Mouse (Mus musculus) intestine, embryonic 14.5 days (tissue): Measurements from ENCODE around the gene Lrrc39. TPM values are rescaled to one million over a fixed set of nuclear protein-coding genes. Genes with fewer than 3 reads are reported as not detected.
A peak's percentile ranks its signal among the peaks of the same experiment; 100 is the strongest.

Experiments
- ATAC-seq: fragments of 200-750 bp; cut with Nextera tagmentation; replicated peaks from 2 replicates; pipeline ENCODE4 v1.8.0; 2017; ENCODE audit warnings: low read depth, moderate number of reproducible peaks, moderate TSS enrichment, moderate library complexity; ENCODE audit not compliant: low FRiP score, low TSS enrichment
- DNase-seq: peaks from one replicate; pipeline ENCODE4 v3.0.0-alpha.2; 2018; ENCODE audit warnings: low spot score
- H3K27ac ChIP-seq: fragments of 300-500 bp; sonication (generic); 2 replicates; pipeline ENCODE4 v1.5.1; 2014; ENCODE audit warnings: low read depth, mild to moderate bottlenecking, control low read depth
- H3K27me3 ChIP-seq: fragments of 300-500 bp; sonication (generic); replicated peaks from 2 replicates; pipeline ENCODE4 v1.6.1; 2014; ENCODE audit warnings: low read length, control low read depth; ENCODE audit not compliant: control insufficient read depth, insufficient read depth
- H3K36me3 ChIP-seq: fragments of 300-500 bp; sonication (generic); 2 replicates; pipeline ENCODE4 v1.6.1; 2014; ENCODE audit warnings: low read length, control low read depth; ENCODE audit not compliant: control insufficient read depth, insufficient read depth
- H3K4me1 ChIP-seq: fragments of 300-500 bp; sonication (generic); replicated peaks from 2 replicates; pipeline ENCODE4 v1.6.1; 2014; ENCODE audit warnings: low read length, control low read depth, mixed read lengths; ENCODE audit not compliant: control insufficient read depth, insufficient read depth
- H3K4me2 ChIP-seq: fragments of 300-500 bp; sonication (generic); 2 replicates; pipeline ENCODE4 v1.6.1; 2014; ENCODE audit warnings: low read length
- H3K4me3 ChIP-seq: fragments of 300-500 bp; sonication (generic); 2 replicates; pipeline ENCODE4 v1.5.1; 2014; ENCODE audit warnings: low read depth, low read length, control low read depth, mixed read lengths
- H3K9ac ChIP-seq: fragments of 300-500 bp; sonication (generic); 2 replicates; pipeline ENCODE4 v1.6.1; 2014; ENCODE audit warnings: mild to moderate bottlenecking, low read length
- H3K9me3 ChIP-seq: fragments of 300-500 bp; sonication (generic); 2 replicates; pipeline ENCODE4 v1.6.1; 2016; ENCODE audit warnings: low read length, control low read depth; ENCODE audit not compliant: control insufficient read depth
- WGBS: fragments of 180-500 bp; shearing (Covaris S2); extraction: QIAGEN DNeasy Blood & Tissue Kit; methylation state at CpG from one replicate; pipeline ENCODE4 v1.1.7; 2014; 5-methylcytosine and 5-hydroxymethylcytosine counted together
- polyA plus RNA-seq: library from polyadenylated mRNA; unstranded; fragments of >200 nt; fragmentation: Nextera tagmentation; extraction: Ambion mirVana; gene quantifications from 2 replicates; pipeline ENCODE4 v1.2.1, GENCODE M21; 2014

Lrrc39 gene
- polyA plus RNA-seq, 1 experiment from 2014 or later, result 1.5 TPM

DNA sequence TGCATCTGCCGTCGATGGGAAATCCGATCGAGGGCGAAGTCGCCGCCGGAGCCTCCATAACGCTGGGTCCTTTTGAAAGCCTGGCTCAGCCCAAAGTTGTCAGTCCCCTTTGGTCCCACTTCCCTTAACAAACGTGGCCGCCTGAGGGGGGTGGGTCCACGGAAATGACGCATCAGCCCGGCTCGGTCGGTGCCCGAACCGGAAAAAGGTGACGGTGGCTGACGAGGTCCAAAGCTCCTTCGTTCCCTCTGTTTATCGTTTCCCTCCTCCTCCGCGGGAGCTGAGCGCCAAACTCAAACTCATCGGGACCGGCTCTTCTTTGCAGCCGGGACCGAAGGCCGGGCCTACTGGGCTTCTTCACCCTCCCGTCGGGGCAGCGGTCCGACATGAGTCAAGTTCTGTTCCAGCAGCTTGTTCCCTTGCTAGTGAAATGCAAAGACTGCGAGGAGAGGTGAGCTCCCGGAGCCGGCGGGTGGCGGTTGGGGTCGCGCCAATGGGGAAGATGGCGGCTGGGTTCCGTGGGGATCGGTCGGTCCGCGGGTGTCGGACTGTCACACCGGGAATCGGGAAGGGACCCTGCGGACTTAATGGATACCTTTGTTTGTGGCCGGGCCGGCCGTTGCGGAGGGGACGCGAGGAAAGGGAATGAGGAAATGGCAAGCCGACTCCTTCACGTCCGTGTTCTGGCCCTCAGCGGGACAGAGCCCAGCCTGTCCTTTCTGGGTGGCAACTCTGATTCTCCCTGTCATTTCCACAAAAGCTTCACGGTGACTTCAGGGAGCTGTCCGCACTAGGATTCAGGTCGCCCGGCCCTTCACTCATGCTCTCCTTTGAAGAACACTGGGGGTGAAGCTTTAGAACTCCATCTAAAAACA, 32.2 kb downstream of the Lrrc39 start, which contains the start of gene Sass6:
Gene Sass6 (plus strand): TSS at position 255 of the 875 bp plus-strand sequence.
- Histone ChIP-seq H3K4me3 (peak within 1 kb of the TSS; percentile 77), H3K9ac (peak within 1 kb of the TSS; percentile 67), H3K4me2 (peak within 1 kb of the TSS; percentile 60), H3K9me3 (no peaks in the 10 kb centered on the region), H3K27ac (peak within 1 kb of the TSS; percentile 69), H3K36me3 (peaks cover 19% of the 10 kb centered on the region), H3K4me1 (peaks cover 9% of the 10 kb centered on the region; the same call in 1 of the 2 replicates), H3K27me3 (no peaks in the 10 kb centered on the region)
- peak; percentile 99 for DNase-seq
- peak; percentile 97 for ATAC-seq
- under 1% methylated on average over 65 of the region's 65 CpGs for WGBS

DNA sequence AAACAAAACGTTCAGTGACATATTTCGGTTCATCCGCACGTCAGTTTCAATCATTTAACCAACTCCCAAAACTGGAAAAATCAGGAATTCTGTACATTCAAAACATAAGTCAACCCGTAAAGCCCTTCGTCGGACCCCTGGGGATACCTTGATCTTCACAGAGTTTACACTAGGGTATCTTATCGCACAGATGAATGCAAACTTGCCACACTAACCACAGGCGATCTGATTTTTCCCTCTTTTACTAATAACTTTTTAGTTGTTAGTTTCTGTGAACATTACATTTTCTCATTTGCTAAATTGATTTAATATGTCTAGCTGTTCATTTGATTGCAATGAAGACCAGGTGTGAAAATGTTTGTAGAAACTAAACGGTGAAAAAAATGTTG, 32.8 kb downstream of the Lrrc39 start:
- H3K4me3 ChIP-seq, result peak overlapping the region; percentile 77
- peak overlapping the region; percentile 60 for H3K4me2 ChIP-seq
- peak overlapping the region; percentile 67 for H3K9ac ChIP-seq
- H3K27me3 ChIP-seq, result no peaks in the 10 kb centered on the region
- no peaks in the 10 kb centered on the region for H3K9me3 ChIP-seq
- no peak overlapping the region for H3K27ac ChIP-seq
- peaks cover 9% of the 10 kb centered on the region; the same call in 1 of the 2 replicates for H3K4me1 ChIP-seq
- 10% methylated on average over 10 of the region's 10 CpGs for WGBS
- ATAC-seq (no peak), DNase-seq (no peak)
- peaks cover 13% of the 10 kb centered on the region for H3K36me3 ChIP-seq

DNA sequence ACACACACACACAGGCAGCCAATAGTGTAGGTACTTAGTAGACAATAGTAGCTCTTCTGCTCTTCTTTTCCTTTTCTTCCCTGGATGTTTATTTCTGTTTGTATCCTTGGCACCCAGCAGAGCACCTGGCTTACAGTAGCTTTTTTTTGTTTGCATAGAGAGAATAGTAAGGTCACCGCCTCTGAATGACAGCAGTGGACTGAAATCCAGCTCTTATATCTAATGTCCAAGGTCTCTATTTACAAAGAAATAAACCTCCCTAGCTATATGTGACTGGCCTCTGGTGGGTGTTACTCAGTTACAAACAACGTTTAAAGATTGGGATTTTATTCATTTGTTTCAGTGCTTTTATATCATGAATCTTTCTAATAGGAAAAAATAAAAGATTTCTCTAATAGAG, 36.9 kb downstream of the Lrrc39 start:
- Histone ChIP-seq H3K36me3 (no peaks in the 10 kb centered on the region), H3K4me2 (no peak overlapping the region), H3K27me3 (no peaks in the 10 kb centered on the region), H3K27ac (no peak overlapping the region), H3K4me1 (peaks cover 5% of the 10 kb centered on the region; the same call in 1 of the 2 replicates), H3K4me3 (no peak overlapping the region), H3K9ac (no peak overlapping the region), H3K9me3 (no peaks in the 10 kb centered on the region)
- no peak for ATAC-seq
- WGBS, result 84% methylated on average over 2 of the region's 2 CpGs
- DNase-seq, result no peak

- Histone ChIP-seq H3K9me3 (no peaks in the 10 kb centered on the region), H3K4me2 (no peak overlapping the region), H3K4me1 (0 out of 2 replicates have a peak, but pooled peaks cover 1% of the 10 kb centered on the region), H3K9ac (no peak overlapping the region), H3K36me3 (no peaks in the 10 kb centered on the region), H3K4me3 (no peak overlapping the region), H3K27ac (no peak overlapping the region), H3K27me3 (no peaks in the 10 kb centered on the region)
- ATAC-seq (no peak), DNase-seq (no peak)
- 88% methylated on average over 5 of the region's 5 CpGs for WGBS
Measured at GRCm38 (mm10) chr3:116601005-116601404, 38.2 kb downstream of the Lrrc39 start.

DNA sequence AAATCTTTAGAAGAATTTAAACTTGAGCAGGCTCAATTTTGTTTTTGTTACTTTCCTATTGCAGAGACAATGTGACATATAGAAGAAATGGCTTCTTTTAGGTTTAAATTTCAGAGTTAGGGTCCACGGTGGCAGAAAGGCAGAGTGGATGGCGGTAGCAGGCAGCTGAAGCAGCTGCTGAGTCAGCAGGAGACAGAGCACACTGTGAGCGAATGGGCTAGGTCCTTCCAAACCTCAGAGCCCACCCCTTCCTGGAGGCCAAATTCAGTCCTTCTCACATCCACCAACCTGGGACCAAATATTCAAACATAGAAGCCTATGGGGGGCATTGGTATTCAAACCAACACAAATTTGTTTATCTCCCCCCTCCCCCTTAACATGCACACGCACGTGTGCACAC, 39.0 kb downstream of the Lrrc39 start:
- Histone ChIP-seq H3K4me3 (no peak overlapping the region), H3K4me1 (no peaks in the 10 kb centered on the region)

DNA sequence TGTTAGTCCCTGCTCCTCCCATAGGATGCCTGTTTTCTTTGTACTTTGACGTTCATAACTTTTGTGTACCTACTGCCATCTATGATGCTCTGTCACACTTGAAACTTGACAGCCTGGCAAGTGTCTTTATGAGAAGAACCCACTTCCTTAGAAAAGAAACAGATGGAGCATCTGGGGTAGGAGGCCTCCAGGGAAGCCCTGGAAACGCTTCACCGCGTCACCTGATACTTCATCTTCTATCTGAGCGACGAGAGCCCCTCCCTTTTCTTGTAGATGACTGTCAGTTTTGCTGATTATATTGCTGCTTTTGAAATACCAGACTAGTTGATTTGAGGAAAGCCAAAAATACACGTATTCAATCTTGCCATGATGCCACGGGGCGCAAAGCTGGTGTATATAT, 41.8 kb downstream of the Lrrc39 start:
- no peak overlapping the region for H3K4me2 ChIP-seq
- peaks cover 22% of the 10 kb centered on the region for H3K36me3 ChIP-seq
- no peak overlapping the region for H3K4me3 ChIP-seq
- ATAC-seq (no peak), DNase-seq (no peak)
- no peaks in the 10 kb centered on the region for H3K4me1 ChIP-seq
- 81% methylated on average over 9 of the region's 9 CpGs for WGBS
- H3K27me3 ChIP-seq, result no peaks in the 10 kb centered on the region
- no peak overlapping the region for H3K9ac ChIP-seq
- no peaks in the 10 kb centered on the region for H3K9me3 ChIP-seq
- H3K27ac ChIP-seq, result no peak overlapping the region

More for the DNA sequence above, 39.0 kb downstream of the Lrrc39 start:
- DNase-seq, result no peak
- Histone ChIP-seq H3K9me3 (no peaks in the 10 kb centered on the region), H3K36me3 (no peaks in the 10 kb centered on the region), H3K27ac (no peak overlapping the region), H3K4me2 (no peak overlapping the region), H3K27me3 (no peaks in the 10 kb centered on the region), H3K9ac (no peak overlapping the region)
- no peak for ATAC-seq
- 93% methylated on average over 5 of the region's 5 CpGs for WGBS

- no peaks in the 10 kb centered on the region for H3K27me3 ChIP-seq
- H3K4me2 ChIP-seq, result no peak within 1 kb of the TSS
- 71% methylated on average over 10 of the region's 10 CpGs for WGBS
- H3K36me3 ChIP-seq, result peaks cover 58% of the 10 kb centered on the region
- ATAC-seq, result no peak
- H3K9ac ChIP-seq, result no peak within 1 kb of the TSS
- DNase-seq, result no peak
- H3K4me3 ChIP-seq, result no peak within 1 kb of the TSS
- no peaks in the 10 kb centered on the region for H3K9me3 ChIP-seq
- H3K27ac ChIP-seq, result no peak within 1 kb of the TSS
- H3K4me1 ChIP-seq, result no peaks in the 10 kb centered on the region
Measured at GRCm38 (mm10) chr3:116614295-116614892, 51.6 kb downstream of the Lrrc39 start, which contains the start of gene Trmt13. Gene Trmt13 (minus strand): TSS chr3:116614587.

GRCm38 (mm10) chr3:116615318-116616068, 52.7 kb downstream of the Lrrc39 start:
- no peak for DNase-seq
- Histone ChIP-seq H3K9me3 (no peaks in the 10 kb centered on the region), H3K4me3 (no peak overlapping the region), H3K9ac (no peak overlapping the region), H3K36me3 (peaks cover 58% of the 10 kb centered on the region), H3K27ac (no peak overlapping the region), H3K27me3 (no peaks in the 10 kb centered on the region), H3K4me1 (no peaks in the 10 kb centered on the region), H3K4me2 (no peak overlapping the region)
- ATAC-seq, result no peak
- WGBS, result 78% methylated on average over 8 of the region's 8 CpGs
